ENCODE assay signal across 8 mouse cellular contexts in the genomic region with DNA sequence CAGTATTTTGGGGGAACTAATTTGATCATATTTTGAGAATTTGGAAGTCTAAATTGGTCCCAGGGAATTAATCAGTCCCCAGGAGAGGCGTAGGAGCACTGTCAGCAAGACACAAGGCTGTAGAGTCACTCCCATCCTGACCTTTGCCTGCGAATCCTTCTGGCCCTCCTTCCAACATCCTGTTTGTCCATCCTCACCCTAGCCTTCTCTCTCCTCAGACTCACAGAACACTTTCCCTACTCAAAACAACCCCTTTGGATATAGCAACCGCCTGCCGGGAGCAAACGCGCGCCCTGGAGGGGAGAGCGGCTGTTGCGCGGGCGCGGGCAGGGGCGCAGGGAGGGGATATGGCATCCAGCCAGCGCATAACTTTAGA. TPM values are rescaled to one million over a fixed set of nuclear protein-coding genes. Genes with fewer than 3 reads are reported as not detected.
DNase-seq lines count a peak whose midpoint lies in the region; ATAC-seq and TF ChIP-seq lines count a peak whose summit lies in the region.

No protein-coding gene starts in this region.

- H3K4me3 ChIP-seq in gastrocnemius, adult 2 months = peak overlapping the region; percentile 61
- H3K4me3 ChIP-seq in MEL (ENCODE audit: control insufficient read depth in 1 of 2, insufficient read depth in 1 of 2, low read depth in 2 of 2, low read length in 2 of 2) = peak overlapping the region; percentile 49 to 69
- H3K4me3 ChIP-seq in forebrain, embryonic 13.5 days = peak overlapping the region; percentile 24; the same call in 1 of the 2 replicates
- H3K4me3 ChIP-seq in hindbrain, embryonic 15.5 days = peak overlapping the region; percentile 17
- peak overlapping the region; percentile 26 for H3K4me3 ChIP-seq in liver, embryonic 11.5 days (ENCODE audit: low read depth, low read length)

- H3K9ac ChIP-seq in MEL (ENCODE audit: control insufficient read depth, low read depth, low read length, poor library complexity, severe bottlenecking) = peak overlapping the region; percentile 56
- H3K9ac ChIP-seq in forebrain, embryonic 13.5 days = peak overlapping the region; percentile 34; the same call in 1 of the 2 replicates
- no peak overlapping the region for H3K9ac ChIP-seq in hindbrain, embryonic 15.5 days
- 0 out of 2 replicates have a peak overlapping the region, but pooled peaks have one; percentile 14 for H3K9ac ChIP-seq in liver, embryonic 11.5 days (ENCODE audit: low read depth, low read length)

- no peak for TF ChIP-seq POLR2A in MEL (IDR thresholded peaks at IDR 0.05; ENCODE audit: control insufficient read depth in 1 of 2, insufficient read depth in 1 of 2, low read depth in 1 of 2, low read length in 2 of 2, poor library complexity in 1 of 2)

- no peak for TF ChIP-seq EP300 in MEL (IDR thresholded peaks at IDR 0.05; ENCODE audit: low read depth in 1 of 2, low read length in 2 of 2)

- TF ChIP-seq CTCF in gastrocnemius, adult 2 months (IDR thresholded peaks at IDR 0.05) = no peak
- no peak; a peak in 1 of 6 replicates for TF ChIP-seq CTCF in MEL (IDR thresholded peaks at IDR 0.05 in 2 of 3, conservative IDR thresholded peaks at IDR 0.05 in 1 of 3; ENCODE audit: control insufficient read depth in 1 of 3, insufficient read depth in 1 of 3, low read depth in 2 of 3, low read length in 3 of 3, poor library complexity in 1 of 3, severe bottlenecking in 1 of 3)

- intact Hi-C loops in gastrocnemius, adult 2 months (cut with DNase I) = loop anchor here (10.0 kb wide), 2 partner anchors 337 to 993 kb away; no protein-coding TSS in a partner anchor

- peak overlapping the region; percentile 50 for H3K4me2 ChIP-seq in forebrain, embryonic 13.5 days
- H3K4me2 ChIP-seq in hindbrain, embryonic 15.5 days = peak overlapping the region; percentile 54
- peak overlapping the region; percentile 59 for H3K4me2 ChIP-seq in liver, embryonic 11.5 days

- no peak for TF ChIP-seq RAD21 in MEL (IDR thresholded peaks at IDR 0.05; ENCODE audit: low read depth, low read length)

- no peaks in the 10 kb centered on the region for H3K36me3 ChIP-seq in MEL (ENCODE audit: control insufficient read depth in 1 of 2, insufficient read depth in 2 of 2, low read length in 2 of 2)
- no peaks in the 10 kb centered on the region for H3K36me3 ChIP-seq in forebrain, embryonic 13.5 days (ENCODE audit: poor library complexity, severe bottlenecking)
- no peaks in the 10 kb centered on the region for H3K36me3 ChIP-seq in hindbrain, embryonic 15.5 days
- H3K36me3 ChIP-seq in liver, embryonic 11.5 days (ENCODE audit: control insufficient read depth, insufficient read depth, low read length) = no peaks in the 10 kb centered on the region

- H3K4me1 ChIP-seq in MEL (ENCODE audit: control insufficient read depth in 1 of 2, insufficient read depth in 2 of 2, low read length in 2 of 2) = peaks cover 0 to 5% of the 10 kb centered on the region in 2 experiments; a peak in 1 of 4 replicates
- H3K4me1 ChIP-seq in forebrain, embryonic 13.5 days = peaks cover 5% of the 10 kb centered on the region; the same call in 1 of the 2 replicates
- H3K4me1 ChIP-seq in hindbrain, embryonic 15.5 days (replicated peaks) = no peaks in the 10 kb centered on the region; the same call in 1 of the 2 replicates
- H3K4me1 ChIP-seq in liver, embryonic 11.5 days (replicated peaks; ENCODE audit: control insufficient read depth, insufficient read depth, low read length) = no peaks in the 10 kb centered on the region

- ATAC-seq in forebrain, embryonic 13.5 days = no peak
- no peak for ATAC-seq in hindbrain, embryonic 15.5 days (ENCODE audit: low FRiP score, low read depth)
- no peak; the same call in 1 of the 2 replicates for ATAC-seq in liver, embryonic 11.5 days (replicated peaks; ENCODE audit: low FRiP score)

- WGBS in forebrain, embryonic 13.5 days = 15% methylated on average over 14 of the region's 14 CpGs
- WGBS in hindbrain, embryonic 15.5 days = 15% methylated on average over 14 of the region's 14 CpGs
- 20% methylated on average over 14 of the region's 14 CpGs for WGBS in liver, embryonic 11.5 days

- no peaks in the 10 kb centered on the region for H3K27me3 ChIP-seq in MEL (ENCODE audit: control insufficient read depth in 1 of 2, insufficient read depth in 2 of 2, low read length in 2 of 2)
- no peaks in the 10 kb centered on the region for H3K27me3 ChIP-seq in forebrain, embryonic 13.5 days
- 0 out of 2 replicates have a peak, but pooled peaks cover 2% of the 10 kb centered on the region for H3K27me3 ChIP-seq in hindbrain, embryonic 15.5 days
- 0 out of 2 replicates have a peak, but pooled peaks cover 3% of the 10 kb centered on the region for H3K27me3 ChIP-seq in liver, embryonic 11.5 days (replicated peaks; ENCODE audit: control insufficient read depth, insufficient read depth, low read length)

- DNase-seq in gastrocnemius, adult 2 months = peak; percentile 32
- no peak for DNase-seq in gastrocnemius, postnatal 25 days
- DNase-seq in MEL (ENCODE audit: low read depth, low spot score) = peak; percentile 47
- DNase-seq in liver, embryonic 11.5 days (ENCODE audit: low spot score) = no peak
- peak; percentile 39 for DNase-seq in retina, postnatal 1 day
- DNase-seq in urinary bladder, postnatal 25 days (ENCODE audit: low spot score) = no peak

- H3K27ac ChIP-seq in gastrocnemius, adult 2 months = peak overlapping the region; percentile 58; the same call in 1 of the 2 replicates
- H3K27ac ChIP-seq in MEL (ENCODE audit: control insufficient read depth, low read depth, low read length) = no peak overlapping the region
- H3K27ac ChIP-seq in forebrain, embryonic 13.5 days = no peak overlapping the region
- no peak overlapping the region for H3K27ac ChIP-seq in hindbrain, embryonic 15.5 days (replicated peaks)
- no peak overlapping the region for H3K27ac ChIP-seq in liver, embryonic 11.5 days (ENCODE audit: low read depth, low read length)

- H3K79me2 ChIP-seq in MEL (ENCODE audit: control insufficient read depth, insufficient read depth, low read length, poor library complexity) = no peaks in the 10 kb centered on the region

- no peaks in the 10 kb centered on the region for H3K9me3 ChIP-seq in MEL (replicated peaks; ENCODE audit: insufficient read depth, low read length)
- H3K9me3 ChIP-seq in forebrain, embryonic 13.5 days (replicated peaks) = no peaks in the 10 kb centered on the region
- no peaks in the 10 kb centered on the region for H3K9me3 ChIP-seq in hindbrain, embryonic 15.5 days
- H3K9me3 ChIP-seq in liver, embryonic 11.5 days (ENCODE audit: control insufficient read depth, low read length) = no peaks in the 10 kb centered on the region

TF ChIP-seq in MEL, 35 proteins besides CTCF, POLR2A, EP300 and RAD21:
- no peak for TF ChIP-seq ZC3H11A (IDR thresholded peaks at IDR 0.05; ENCODE audit: low read depth, low read length)
- TF ChIP-seq NRF1 (IDR thresholded peaks at IDR 0.05; ENCODE audit: insufficient read depth, low read depth, low read length, poor library complexity, severe bottlenecking) = peak; percentile 36; the same call in 1 of the 2 replicates
- no peak for TF ChIP-seq ELF1 (IDR thresholded peaks at IDR 0.05; ENCODE audit: low read depth, low read length)
- TF ChIP-seq SIN3A (IDR thresholded peaks at IDR 0.05; ENCODE audit: low read length) = no peak
- TF ChIP-seq HCFC1 (IDR thresholded peaks at IDR 0.05; ENCODE audit: low read depth, low read length) = no peak

RNA-seq across cellular contexts. Expression of a gene that starts 31.7 kb away (rescaled TPM):
- total RNA-seq in gastrocnemius, adult 2 months (2021) = under 1 TPM; 0.46 to 0.47 TPM
- total RNA-seq in gastrocnemius, postnatal 25 days (2021) = 1 to 10 TPM in 1 of 2 experiments, under 1 TPM in 1; 0.26 to 1.7 TPM
- total RNA-seq in MEL (2012; rRNA removed) = 2.2 and 4.5 TPM in 2 replicates
- 1 to 10 TPM in 1 of 2 experiments, not detected in 1; 3.4 TPM for polyA plus RNA-seq in MEL (2012; ENCODE audit: insufficient read depth in 1 of 2, insufficient read length in 2 of 2, low read depth in 1 of 2, low replicate concordance in 2 of 2, missing spikeins in 1 of 2)
- 0.12 and 0.64 TPM in 2 replicates for polyA plus RNA-seq in forebrain, embryonic 13.5 days (2015; fragmentation: Nextera tagmentation; extraction: Ambion mirVana)
- polyA plus RNA-seq in hindbrain, embryonic 15.5 days (2015; fragmentation: Nextera tagmentation; extraction: Ambion mirVana) = 0.29 and 0.54 TPM in 2 replicates
- 0.62 and 1.5 TPM in 2 replicates for polyA plus RNA-seq in liver, embryonic 11.5 days (2014; fragmentation: Nextera tagmentation; extraction: Ambion mirVana)

RNA-seq across cellular contexts. Expression of a gene that starts 53.7 kb away (rescaled TPM):
- 1 to 10 TPM in 1 of 2 experiments, under 1 TPM in 1; 0.97 to 1.3 TPM for total RNA-seq in gastrocnemius, adult 2 months (2021)
- total RNA-seq in gastrocnemius, postnatal 25 days (2021) = 1 to 10 TPM in 1 of 2 experiments, under 1 TPM in 1; 0.79 to 1.3 TPM
- 1.3 TPM in 2 replicates for total RNA-seq in MEL (2012; rRNA removed)
- 1 to 10 TPM in 1 of 2 experiments, not detected in 1; 1.7 TPM for polyA plus RNA-seq in MEL (2012; ENCODE audit: insufficient read depth in 1 of 2, insufficient read length in 2 of 2, low read depth in 1 of 2, low replicate concordance in 2 of 2, missing spikeins in 1 of 2)
- 14.9 and 15.9 TPM in 2 replicates for polyA plus RNA-seq in forebrain, embryonic 13.5 days (2015; fragmentation: Nextera tagmentation; extraction: Ambion mirVana)
- 19.2 and 20.8 TPM in 2 replicates for polyA plus RNA-seq in hindbrain, embryonic 15.5 days (2015; fragmentation: Nextera tagmentation; extraction: Ambion mirVana)
- 6.8 and 8.0 TPM in 2 replicates for polyA plus RNA-seq in liver, embryonic 11.5 days (2014; fragmentation: Nextera tagmentation; extraction: Ambion mirVana)

Comparison
In these comparisons a context has a peak if more than half of its experiments do, and no peak if none do; other contexts are left out.
1. DNase-seq: peak in gastrocnemius, adult 2 months (single experiment), MEL (single experiment) and retina, postnatal 1 day (single experiment); none in gastrocnemius, postnatal 25 days (single experiment), liver, embryonic 11.5 days (single experiment) and urinary bladder, postnatal 25 days (single experiment).
2. Peak in every context shown above with its lines, with median percentiles within 50 percentile points of each other: H3K4me3 ChIP-seq and H3K4me2 ChIP-seq.